Mouse (Mus musculus) neural tube, embryonic 13.5 days (tissue): ENCODE data around the gene Camk1d. TPM values are rescaled to one million over a fixed set of nuclear protein-coding genes. Genes with fewer than 3 reads are reported as not detected.
"Not testable (repeated sequence)": the region's sequence is repeated elsewhere in the genome, so short reads cannot be mapped to it uniquely, and the experiment has no call there.

Source experiments
- ATAC-seq: fragments of 200-750 bp; cut with Nextera tagmentation; 2 replicates; pipeline ENCODE4 v1.8.0; 2017; ENCODE audit warnings: low read depth, mild to moderate bottlenecking, moderate TSS enrichment, moderate library complexity
- H3K27ac ChIP-seq: fragments of 300-500 bp; sonication (generic); replicated peaks from 2 replicates; pipeline ENCODE4 v1.5.1; 2015; ENCODE audit warnings: moderate library complexity, mild to moderate bottlenecking, inconsistent platforms
- H3K27me3 ChIP-seq: fragments of 300-500 bp; sonication (generic); 2 replicates; pipeline ENCODE4 v1.6.1; 2015; ENCODE audit warnings: mild to moderate bottlenecking, inconsistent platforms
- H3K36me3 ChIP-seq: fragments of 300-500 bp; sonication (generic); 2 replicates; pipeline ENCODE4 v1.6.1; 2015; ENCODE audit warnings: mild to moderate bottlenecking, inconsistent platforms
- H3K4me1 ChIP-seq: fragments of 300-500 bp; sonication (generic); replicated peaks from 2 replicates; pipeline ENCODE4 v1.6.1; 2015; ENCODE audit warnings: inconsistent platforms
- H3K4me2 ChIP-seq: fragments of 300-500 bp; sonication (generic); 2 replicates; pipeline ENCODE4 v1.6.1; 2015; ENCODE audit warnings: inconsistent platforms, mild to moderate bottlenecking, moderate library complexity
- H3K4me3 ChIP-seq: fragments of 300-500 bp; sonication (generic); 2 replicates; pipeline ENCODE4 v1.5.1; 2015; ENCODE audit warnings: mild to moderate bottlenecking, inconsistent platforms
- H3K9ac ChIP-seq: fragments of 300-500 bp; sonication (generic); 2 replicates; pipeline ENCODE4 v1.6.1; 2015; ENCODE audit warnings: moderate library complexity, mild to moderate bottlenecking, inconsistent platforms
- H3K9me3 ChIP-seq: fragments of 300-500 bp; sonication (generic); 2 replicates; pipeline ENCODE4 v1.6.1; 2016; ENCODE audit warnings: inconsistent platforms
- WGBS: fragments of 180-500 bp; shearing (Covaris S2); methylation state at CpG from one replicate; pipeline ENCODE4 v1.1.7; 2015; 5-methylcytosine and 5-hydroxymethylcytosine counted together
- polyA plus RNA-seq: library from polyadenylated mRNA; unstranded; fragments of >200 nt; fragmentation: Nextera tagmentation; extraction: Ambion mirVana; gene quantifications from 2 replicates; pipeline ENCODE4 v1.2.1, GENCODE M21; 2015

Gene Camk1d
- polyA plus RNA-seq, 1 experiment from 2014 or later, result 4.6 TPM

- no peak overlapping the region for H3K27ac ChIP-seq
- H3K4me1 ChIP-seq, result no peaks in the 10 kb centered on the region
- no peaks in the 10 kb centered on the region for H3K27me3 ChIP-seq
- no peak for ATAC-seq
- no peaks in the 10 kb centered on the region for H3K9me3 ChIP-seq
- no peak overlapping the region for H3K4me2 ChIP-seq
- no peak overlapping the region for H3K4me3 ChIP-seq
- H3K9ac ChIP-seq, result no peak overlapping the region
- no peaks in the 10 kb centered on the region for H3K36me3 ChIP-seq
- WGBS, result 85% methylated on average over 5 of the region's 5 CpGs
Observed at GRCm38 (mm10) chr2:5284351-5284750, 430.0 kb downstream of the Camk1d start.

- H3K27ac ChIP-seq, result no peak overlapping the region
- H3K36me3 ChIP-seq, result no peaks in the 10 kb centered on the region
- ATAC-seq, result no peak
- H3K4me2 ChIP-seq, result no peak overlapping the region
- WGBS, result 92% methylated on average over 4 of the region's 4 CpGs
- no peaks in the 10 kb centered on the region for H3K27me3 ChIP-seq
- no peaks in the 10 kb centered on the region for H3K9me3 ChIP-seq
- no peak overlapping the region for H3K4me3 ChIP-seq
- no peaks in the 10 kb centered on the region for H3K4me1 ChIP-seq
- H3K9ac ChIP-seq, result no peak overlapping the region
Observed at GRCm38 (mm10) chr2:5282623-5283022, 431.7 kb downstream of the Camk1d start.

- H3K9ac ChIP-seq, result no peak overlapping the region
- H3K27me3 ChIP-seq, result no peaks in the 10 kb centered on the region
- H3K9me3 ChIP-seq, result no peaks in the 10 kb centered on the region
- H3K4me1 ChIP-seq, result no peaks in the 10 kb centered on the region
- no peak for ATAC-seq
- WGBS, result 76% methylated on average over 2 of the region's 2 CpGs
- H3K4me3 ChIP-seq, result no peak overlapping the region
- no peak overlapping the region for H3K27ac ChIP-seq
- no peak overlapping the region for H3K4me2 ChIP-seq
- H3K36me3 ChIP-seq, result no peaks in the 10 kb centered on the region
Observed at GRCm38 (mm10) chr2:5267980-5268379, 446.3 kb downstream of the Camk1d start.

- no peak for ATAC-seq
- Histone ChIP-seq H3K4me3 (no peak overlapping the region), H3K4me1 (no peaks in the 10 kb centered on the region), H3K27ac (no peak overlapping the region), H3K27me3 (no peaks in the 10 kb centered on the region), H3K9ac (no peak overlapping the region), H3K4me2 (no peak overlapping the region), H3K36me3 (no peaks in the 10 kb centered on the region), H3K9me3 (no peaks in the 10 kb centered on the region)
- 67% methylated on average over 2 of the region's 2 CpGs for WGBS
Observed at GRCm38 (mm10) chr2:5262279-5262678, 452.0 kb downstream of the Camk1d start.

GRCm38 (mm10) chr2:5258250-5258649 lies 456.1 kb downstream of the Camk1d start:
- no peak overlapping the region for H3K4me2 ChIP-seq
- H3K27me3 ChIP-seq, result no peaks in the 10 kb centered on the region
- no peak overlapping the region for H3K4me3 ChIP-seq
- no peak overlapping the region for H3K27ac ChIP-seq
- H3K9me3 ChIP-seq, result no peaks in the 10 kb centered on the region
- H3K9ac ChIP-seq, result no peak overlapping the region
- ATAC-seq, result no peak
- H3K36me3 ChIP-seq, result no peaks in the 10 kb centered on the region
- WGBS, result 59% methylated on average over 3 of the region's 3 CpGs
- no peaks in the 10 kb centered on the region for H3K4me1 ChIP-seq

- no peak overlapping the region for H3K4me2 ChIP-seq
- no peaks in the 10 kb centered on the region for H3K4me1 ChIP-seq
- ATAC-seq, result no peak
- H3K27me3 ChIP-seq, result no peaks in the 10 kb centered on the region
- H3K9ac ChIP-seq, result no peak overlapping the region
- WGBS, result 79% methylated on average over 12 of the region's 12 CpGs
- H3K4me3 ChIP-seq, result no peak overlapping the region
- no peak overlapping the region for H3K27ac ChIP-seq
- H3K36me3 ChIP-seq, result no peaks in the 10 kb centered on the region
- no peaks in the 10 kb centered on the region for H3K9me3 ChIP-seq
Observed at GRCm38 (mm10) chr2:5249969-5250368, 464.3 kb downstream of the Camk1d start.

GRCm38 (mm10) chr2:5249199-5249598 lies 465.1 kb downstream of the Camk1d start:
- H3K4me1 ChIP-seq, H3K4me2 ChIP-seq, H3K36me3 ChIP-seq, H3K9me3 ChIP-seq, H3K9ac ChIP-seq, ATAC-seq, H3K4me3 ChIP-seq, H3K27me3 ChIP-seq, H3K27ac ChIP-seq: not testable (repeated sequence)
- WGBS, result 91% methylated on average over 6 of the region's 6 CpGs

Other genes with a start within 250 kb of the Camk1d start
- 37.6 and 42.1 TPM in 2 replicates for gene Nudt5, start 130.5 kb upstream of the Camk1d start, polyA plus RNA-seq
- gene Cdc123, start 130.6 kb upstream of the Camk1d start, polyA plus RNA-seq, result 284 and 308 TPM in 2 replicates
- gene Gm13199, start 148.4 kb upstream of the Camk1d start, polyA plus RNA-seq, result 0.85 and 0.95 TPM in 2 replicates
- gene Sec61a2, start 180.9 kb upstream of the Camk1d start, polyA plus RNA-seq, result 106 and 111 TPM in 2 replicates
- 6.3 and 6.4 TPM in 2 replicates for gene Dhtkd1, start 228.3 kb upstream of the Camk1d start, polyA plus RNA-seq
- 8.0 and 8.8 TPM in 2 replicates for gene Upf2, start 237.0 kb upstream of the Camk1d start, polyA plus RNA-seq